Mouse (Mus musculus) activated CD4-positive, CD25-positive, alpha-beta regulatory T cell, adult 4 months (primary cell): Measurements from ENCODE around the gene Rnf31. TPM values are rescaled to one million over a fixed set of nuclear protein-coding genes. Genes with fewer than 3 reads are reported as not detected.

ENCODE experiments used
- ATAC-seq: one replicate; pipeline ENCODE4 v1.8.0; 2017
- polyA plus RNA-seq, 2 experiments: library from polyadenylated mRNA; unstranded; fragments of 100-300 nt; shearing (Covaris generic); gene quantifications; one replicate each; pipeline ENCODE4 v1.2.1; 2017

The Rnf31 gene
- polyA plus RNA-seq, 2 experiments from 2014 or later: 32.6 to 33.3 TPM

GRCm38 (mm10) chr14:55651528-55651927 is 60.0 kb downstream of the Rnf31 start:
- no peak for ATAC-seq

Other genes starting within 250 kb of the Rnf31 start
- gene Dhrs4, start 113.0 kb upstream of the Rnf31 start, polyA plus RNA-seq: 10 to 100 TPM; 39.2 to 42.2 TPM
- gene Carmil3, start 101.1 kb upstream of the Rnf31 start, polyA plus RNA-seq: not detected
- not detected for gene Cpne6, start 81.3 kb upstream of the Rnf31 start, polyA plus RNA-seq
- gene Nrl, start 66.7 kb upstream of the Rnf31 start, polyA plus RNA-seq: under 1 TPM in 1 of 2 experiments, not detected in 1; 0.07 TPM
- 10 to 100 TPM; 23.6 to 33.4 TPM for gene Pck2, start 51.4 kb upstream of the Rnf31 start, polyA plus RNA-seq
- gene Dcaf11, start 31.7 kb upstream of the Rnf31 start, polyA plus RNA-seq: 10 to 100 TPM; 95.9 to 97.4 TPM
- not detected for gene A730061H03Rik, start 31.3 kb upstream of the Rnf31 start, polyA plus RNA-seq
- gene Fitm1, start 16.1 kb upstream of the Rnf31 start, polyA plus RNA-seq: not detected
- 100 to 1,000 TPM; 700 to 830 TPM for gene Psme1, start 13.6 kb upstream of the Rnf31 start, polyA plus RNA-seq
- 10 to 100 TPM; 25.2 to 28.6 TPM for gene Emc9, start 6.4 kb upstream of the Rnf31 start, polyA plus RNA-seq
- 100 to 1,000 TPM; 980 to 996 TPM for gene Psme2, start 595 bp upstream of the Rnf31 start, polyA plus RNA-seq
- 100 to 1,000 TPM; 129 to 164 TPM for gene Irf9, start 11.9 kb downstream of the Rnf31 start, polyA plus RNA-seq
- 1 to 10 TPM; 1.3 to 1.9 TPM for gene Rec8, start 26.3 kb downstream of the Rnf31 start, polyA plus RNA-seq
- gene Ipo4, start 44.2 kb downstream of the Rnf31 start, polyA plus RNA-seq: 10 to 100 TPM; 29.2 to 30.6 TPM
- not detected for gene Gm49378, start 46.2 kb downstream of the Rnf31 start, polyA plus RNA-seq
- gene Tm9sf1, start 52.1 kb downstream of the Rnf31 start, polyA plus RNA-seq: 10 to 100 TPM; 38.8 to 49.2 TPM
- gene Tssk4, start 58.5 kb downstream of the Rnf31 start, polyA plus RNA-seq: 1 to 10 TPM in 1 of 2 experiments, under 1 TPM in 1; 0.57 to 2.1 TPM
- 10 to 100 TPM; 87.8 to 88.5 TPM for gene Mdp1, start 68.8 kb downstream of the Rnf31 start, polyA plus RNA-seq
- gene Gmpr2, start 80.2 kb downstream of the Rnf31 start, polyA plus RNA-seq: 10 to 100 TPM; 23.7 to 25.9 TPM
- 100 to 1,000 TPM; 361 to 408 TPM for gene Nedd8, start 80.4 kb downstream of the Rnf31 start, polyA plus RNA-seq
- gene Tinf2, start 90.1 kb downstream of the Rnf31 start, polyA plus RNA-seq: 10 to 100 TPM; 23.4 to 28.3 TPM
- gene Tgm1, start 122.2 kb downstream of the Rnf31 start, polyA plus RNA-seq: not detected
- 10 to 100 TPM; 53.3 to 60.8 TPM for gene Rabggta, start 130.6 kb downstream of the Rnf31 start, polyA plus RNA-seq
- 10 to 100 TPM; 46.4 to 48.9 TPM for gene Dhrs1, start 154.0 kb downstream of the Rnf31 start, polyA plus RNA-seq
- 1 to 10 TPM; 6.0 to 8.2 TPM for gene Nop9, start 154.0 kb downstream of the Rnf31 start, polyA plus RNA-seq
- not detected for gene Cideb, start 166.8 kb downstream of the Rnf31 start, polyA plus RNA-seq
- under 1 TPM in 1 of 2 experiments, not detected in 1; 0.40 TPM for gene Ltb4r2, start 169.7 kb downstream of the Rnf31 start, polyA plus RNA-seq
- gene Ltb4r1, start 174.3 kb downstream of the Rnf31 start, polyA plus RNA-seq: 1 to 10 TPM; 2.5 to 5.6 TPM
- gene Adcy4, start 192.4 kb downstream of the Rnf31 start, polyA plus RNA-seq: under 1 TPM in 1 of 2 experiments, not detected in 1; 0.08 TPM
- gene Ripk3, start 197.2 kb downstream of the Rnf31 start, polyA plus RNA-seq: 10 to 100 TPM; 94.3 to 99.3 TPM
- gene Nfatc4, start 231.4 kb downstream of the Rnf31 start, polyA plus RNA-seq: not detected